Mouse (Mus musculus): Measurements from ENCODE around the gene Uba2.

DNA sequence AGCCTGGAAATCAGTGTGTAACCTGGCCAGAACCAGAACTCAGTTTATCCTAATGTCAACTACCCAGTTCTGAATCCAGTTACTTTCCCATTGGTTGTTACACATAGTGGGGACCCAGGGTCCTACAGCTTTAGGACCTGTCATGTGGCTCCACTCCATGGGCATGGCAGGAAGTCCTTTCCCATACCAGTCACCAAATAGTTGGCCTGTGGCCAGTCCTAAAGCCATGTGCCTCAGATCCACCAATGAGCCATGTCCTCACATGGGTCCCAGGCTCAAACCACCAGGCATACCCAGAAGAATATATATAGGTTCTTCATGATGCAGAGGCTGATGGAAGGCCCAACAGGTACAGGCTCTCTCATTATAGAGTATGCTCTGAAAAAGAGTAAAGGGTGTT, 68.1 kb downstream of the Uba2 start:
- TF ChIP-seq CTCF (IDR thresholded peaks at IDR 0.05; ENCODE audit: low read depth, low read length): no peak
- no peak for TF ChIP-seq POLR2A (IDR thresholded peaks at IDR 0.05; ENCODE audit: extremely low read depth, insufficient read depth, low read length)
